Mouse (Mus musculus) spleen, adult 2 months (tissue): Measurements from ENCODE around the gene Slc34a2. TPM values are rescaled to one million over a fixed set of nuclear protein-coding genes. Genes with fewer than 3 reads are reported as not detected.

Experiments
- DNase-seq, 2 experiments: peaks; one replicate each; pipeline versions ENCODE4 v3.0.0 to v3.0.0-alpha.2; 2012 to 2021; ENCODE audit warnings: low spot score in 2 of 2, low read depth in 1 of 2
- H3K27ac ChIP-seq: fragments of 200-500 bp; 2 replicates; pipeline ENCODE4 v1.5.1; 2012; ENCODE audit warnings: low read length, inconsistent platforms; ENCODE audit not compliant: insufficient read depth
- H3K27me3 ChIP-seq: fragments of 200-500 bp; 2 replicates; pipeline ENCODE4 v1.6.1; 2012; ENCODE audit warnings: mild to moderate bottlenecking, moderate library complexity, low read length, inconsistent platforms; ENCODE audit not compliant: control insufficient read depth, insufficient read depth
- H3K36me3 ChIP-seq: fragments of 200-500 bp; 2 replicates; pipeline ENCODE4 v1.6.1; 2012; ENCODE audit warnings: mild to moderate bottlenecking, low read length, inconsistent platforms; ENCODE audit not compliant: control insufficient read depth, insufficient read depth
- H3K4me1 ChIP-seq: fragments of 200-500 bp; 2 replicates; pipeline ENCODE4 v1.6.1; 2011; ENCODE audit warnings: inconsistent platforms; ENCODE audit not compliant: control insufficient read depth, insufficient read depth, insufficient read length
- H3K4me3 ChIP-seq: fragments of 200-500 bp; 2 replicates; pipeline ENCODE4 v1.5.1; 2011; ENCODE audit warnings: mild to moderate bottlenecking, inconsistent platforms; ENCODE audit not compliant: insufficient read depth, insufficient read length; ENCODE audit errors: extremely low read depth
- CTCF ChIP-seq: fragments of 200-500 bp; IDR thresholded peaks from 2 replicates; pipeline ENCODE4 v1.5.1; 2011; ENCODE audit warnings: mild to moderate bottlenecking, inconsistent platforms; ENCODE audit not compliant: insufficient read depth, insufficient read length, insufficient replicate concordance; ENCODE audit errors: extremely low read depth
- POLR2A ChIP-seq: fragments of 200-500 bp; IDR thresholded peaks from 2 replicates; pipeline ENCODE4 v1.6.1; 2011; ENCODE audit warnings: low read depth, low read length, inconsistent platforms
- WGBS: fragments of 180-500 bp; shearing (Covaris S2); methylation state at CpG from one replicate; pipeline ENCODE4 v1.1.7; 2018; 5-methylcytosine and 5-hydroxymethylcytosine counted together
- polyA plus RNA-seq: library from polyadenylated mRNA; depleted of rRNA; stranded (reverse); fragments of >200 nt; gene quantifications from 2 replicates; pipeline ENCODE4 v1.2.3, GENCODE M21; 2012; rRNA removed

The Slc34a2 gene
- polyA plus RNA-seq = not detected in 2 replicates

- Histone ChIP-seq H3K4me3 (no peak within 1 kb of the TSS), H3K36me3 (no peaks in the 10 kb centered on the region), H3K27me3 (no peaks in the 10 kb centered on the region), H3K4me1 (no peaks in the 10 kb centered on the region; the same call in 1 of the 2 replicates), H3K27ac (no peak within 1 kb of the TSS)
- TF ChIP-seq CTCF (no peak), POLR2A (no peak)
- DNase-seq = no peak
- 98% methylated on average over 3 of the region's 3 CpGs for WGBS
Measured at GRCm38 (mm10) chr5:53037781-53038180, at the start of gene Slc34a2. Gene Slc34a2, plus strand, starts transcription at chr5:53038081.

- no peak for DNase-seq
- Histone ChIP-seq H3K4me3 (no peak overlapping the region), H3K36me3 (no peaks in the 10 kb centered on the region), H3K27me3 (no peaks in the 10 kb centered on the region), H3K27ac (no peak overlapping the region), H3K4me1 (no peaks in the 10 kb centered on the region)
- no peak for TF ChIP-seq POLR2A
- TF ChIP-seq CTCF = no peak
- WGBS = 82% methylated on average over 8 of the region's 8 CpGs
Measured at GRCm38 (mm10) chr5:52990687-52991341, 47.1 kb upstream of the Slc34a2 start.

GRCm38 (mm10) chr5:52992210-52992897 is 45.5 kb upstream of the Slc34a2 start:
- DNase-seq = no peak
- WGBS = 90% methylated on average over 11 of the region's 11 CpGs
- no peak overlapping the region for H3K4me3 ChIP-seq
- no peak for TF ChIP-seq POLR2A
- TF ChIP-seq CTCF = no peak
- H3K36me3 ChIP-seq = no peaks in the 10 kb centered on the region
- no peaks in the 10 kb centered on the region for H3K27me3 ChIP-seq
- H3K4me1 ChIP-seq = no peaks in the 10 kb centered on the region
- H3K27ac ChIP-seq = no peak overlapping the region

- no peak overlapping the region for H3K4me3 ChIP-seq
- TF ChIP-seq CTCF (no peak), POLR2A (no peak)
- no peaks in the 10 kb centered on the region for H3K4me1 ChIP-seq
- H3K27ac ChIP-seq = no peak overlapping the region
- H3K27me3 ChIP-seq = no peaks in the 10 kb centered on the region
- no peaks in the 10 kb centered on the region for H3K36me3 ChIP-seq
- no peak for DNase-seq
- WGBS = 85% methylated on average over 12 of the region's 12 CpGs
Measured at GRCm38 (mm10) chr5:52993490-52994282, 44.2 kb upstream of the Slc34a2 start.

GRCm38 (mm10) chr5:52995461-52995860 is 42.4 kb upstream of the Slc34a2 start:
- TF ChIP-seq POLR2A (no peak), CTCF (no peak)
- WGBS = 90% methylated on average over 4 of the region's 4 CpGs
- Histone ChIP-seq H3K27me3 (no peaks in the 10 kb centered on the region), H3K4me3 (no peak overlapping the region), H3K27ac (no peak overlapping the region), H3K36me3 (no peaks in the 10 kb centered on the region), H3K4me1 (no peaks in the 10 kb centered on the region)
- DNase-seq = no peak

- Histone ChIP-seq H3K36me3 (no peaks in the 10 kb centered on the region), H3K27me3 (no peaks in the 10 kb centered on the region), H3K4me1 (no peaks in the 10 kb centered on the region), H3K27ac (no peak overlapping the region), H3K4me3 (no peak overlapping the region)
- no peak for DNase-seq
- WGBS = 84% methylated on average over 3 of the region's 3 CpGs
- TF ChIP-seq CTCF (no peak), POLR2A (no peak)
Measured at GRCm38 (mm10) chr5:52996145-52996544, 41.7 kb upstream of the Slc34a2 start.
